Mouse (Mus musculus) G1E-ER4 (cell line): ENCODE data around the gene Parp14. TPM values are rescaled to one million over a fixed set of nuclear protein-coding genes. Genes with fewer than 3 reads are reported as not detected.

Experiments
- GATA1 ChIP-seq: IDR thresholded peaks from one replicate; pipeline ENCODE4 v1.8.0; 2012; ENCODE audit warnings: low read length, inconsistent platforms
- polyA plus RNA-seq: library from polyadenylated mRNA; stranded (reverse); fragments of >175 nt; gene quantifications from 2 replicates; pipeline ENCODE4 v1.2.3, GENCODE M21; 2012

Gene Parp14
- 2.2 and 3.7 TPM in 2 replicates for polyA plus RNA-seq

DNA sequence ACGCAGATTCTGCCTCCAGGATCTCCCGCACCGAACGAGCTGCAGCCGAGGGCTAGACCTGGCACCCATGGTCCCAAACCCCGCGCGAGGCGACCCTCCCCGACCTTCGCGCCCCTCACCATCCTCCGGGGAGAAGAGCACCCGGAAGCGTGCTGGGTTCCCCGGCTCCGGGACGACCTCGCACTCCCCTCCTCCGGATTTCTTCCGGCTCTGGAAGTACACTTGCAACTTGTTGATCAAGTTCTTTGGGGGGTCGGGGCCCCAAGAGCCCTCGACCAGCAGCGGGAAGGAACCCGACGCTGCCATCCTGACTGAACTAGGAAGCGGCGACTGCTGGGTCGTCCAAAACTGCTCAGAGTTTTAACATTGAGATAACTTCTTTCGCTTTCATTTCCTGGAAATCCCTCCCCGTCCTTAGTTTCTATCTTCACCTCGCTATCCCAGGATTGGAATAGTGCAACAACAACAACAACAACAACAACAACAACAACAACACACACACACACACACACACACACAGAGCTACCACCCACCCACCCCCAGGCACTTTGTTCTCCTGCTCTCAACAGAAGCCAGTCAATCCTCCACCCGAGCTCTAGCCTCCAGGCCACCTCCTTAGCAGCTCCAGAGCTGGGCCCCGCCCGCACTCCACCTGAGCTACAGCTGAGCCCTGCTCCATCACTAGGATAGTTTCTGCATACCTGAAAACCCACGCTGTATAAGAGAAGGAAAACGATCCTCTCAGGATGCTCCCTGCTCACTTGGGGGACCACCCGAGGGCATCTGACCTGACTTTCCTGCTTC lies at the start of gene Parp14:
TSS of gene Parp14 (minus strand) at position 497 of the 804 bp plus-strand sequence.
- no peak for TF ChIP-seq GATA1

DNA sequence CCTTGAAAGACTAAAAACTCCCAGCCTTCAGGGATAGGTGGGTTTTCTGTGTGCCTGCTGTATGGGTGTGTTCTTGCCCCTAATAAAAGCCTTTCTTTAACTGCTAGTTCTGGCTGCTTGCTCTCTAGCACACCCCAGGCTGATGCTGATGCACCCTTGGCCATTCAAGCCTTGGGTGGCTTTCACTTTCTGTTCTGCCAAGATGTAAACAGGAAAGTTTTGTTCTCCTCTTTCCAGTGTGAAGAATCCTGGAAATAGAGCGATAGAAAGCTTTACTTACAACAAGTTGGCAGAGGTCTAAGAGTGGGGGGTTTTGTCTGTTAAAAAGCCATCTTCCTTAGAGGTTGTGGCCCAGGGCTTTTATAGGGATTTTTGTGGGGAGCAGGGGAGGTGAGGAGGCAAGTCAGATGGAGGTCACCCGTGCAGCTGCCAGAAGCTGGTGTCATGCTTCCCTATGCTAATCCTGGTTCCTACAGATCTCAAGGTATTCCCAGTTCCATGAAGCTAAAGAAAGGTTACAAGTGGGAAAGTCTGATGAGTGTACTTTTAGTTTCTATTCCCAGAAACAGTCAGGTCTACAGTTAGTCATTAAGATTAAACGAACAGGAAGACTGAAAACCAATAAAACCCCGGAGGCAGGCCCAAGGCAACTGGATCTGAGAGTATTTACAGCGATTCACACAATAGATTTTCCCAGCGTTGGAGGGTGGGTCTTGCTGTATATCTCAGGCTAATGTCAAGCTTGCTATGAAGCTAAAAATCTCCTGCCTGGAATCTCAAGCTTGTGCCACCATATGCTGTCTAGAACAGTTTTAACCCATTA lies 47.6 kb upstream of the Parp14 start:
- no peak for TF ChIP-seq GATA1

DNA sequence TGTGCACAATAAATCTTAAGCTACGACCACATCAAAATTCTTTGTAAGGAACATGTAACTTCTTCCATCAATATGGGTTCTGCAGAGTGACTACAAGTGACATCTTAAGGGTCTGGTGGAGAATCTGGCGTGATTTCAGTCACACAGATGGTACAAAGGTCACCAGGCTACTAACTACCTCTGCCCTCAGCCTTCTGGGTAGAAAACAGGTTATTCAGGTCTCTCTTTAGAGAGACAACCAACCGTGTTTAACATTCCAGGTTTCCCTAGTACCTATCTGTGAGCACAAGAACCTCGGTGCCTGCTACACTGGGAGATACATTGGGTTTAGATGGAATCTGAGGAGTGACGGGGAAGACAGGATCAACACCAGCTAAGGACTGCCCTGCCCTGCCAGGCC lies 43.0 kb upstream of the Parp14 start:
- TF ChIP-seq GATA1 = no peak

GRCm38 (mm10) chr16:35913526-35913925 lies 42.2 kb upstream of the Parp14 start:
- TF ChIP-seq GATA1 = no peak

DNA sequence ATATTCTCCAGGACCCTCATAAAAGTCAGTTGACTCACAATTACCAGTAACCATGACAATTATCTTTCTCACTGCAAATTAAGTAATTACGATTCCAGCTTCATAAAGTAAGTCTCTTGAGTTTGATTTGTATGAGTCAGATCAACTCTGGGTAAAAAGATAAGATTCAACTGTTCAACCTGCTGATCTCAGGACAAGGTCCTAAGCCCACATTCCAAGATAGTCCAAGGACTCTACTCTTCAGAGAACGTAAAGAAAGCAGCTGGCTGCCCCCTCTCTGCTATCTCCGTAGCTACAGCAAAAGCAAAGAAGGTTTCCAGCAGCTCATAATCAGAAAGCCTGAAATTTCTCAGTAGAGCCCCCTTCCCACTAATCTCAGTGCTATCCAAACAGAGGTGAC lies 40.1 kb upstream of the Parp14 start:
- TF ChIP-seq GATA1 = no peak

DNA sequence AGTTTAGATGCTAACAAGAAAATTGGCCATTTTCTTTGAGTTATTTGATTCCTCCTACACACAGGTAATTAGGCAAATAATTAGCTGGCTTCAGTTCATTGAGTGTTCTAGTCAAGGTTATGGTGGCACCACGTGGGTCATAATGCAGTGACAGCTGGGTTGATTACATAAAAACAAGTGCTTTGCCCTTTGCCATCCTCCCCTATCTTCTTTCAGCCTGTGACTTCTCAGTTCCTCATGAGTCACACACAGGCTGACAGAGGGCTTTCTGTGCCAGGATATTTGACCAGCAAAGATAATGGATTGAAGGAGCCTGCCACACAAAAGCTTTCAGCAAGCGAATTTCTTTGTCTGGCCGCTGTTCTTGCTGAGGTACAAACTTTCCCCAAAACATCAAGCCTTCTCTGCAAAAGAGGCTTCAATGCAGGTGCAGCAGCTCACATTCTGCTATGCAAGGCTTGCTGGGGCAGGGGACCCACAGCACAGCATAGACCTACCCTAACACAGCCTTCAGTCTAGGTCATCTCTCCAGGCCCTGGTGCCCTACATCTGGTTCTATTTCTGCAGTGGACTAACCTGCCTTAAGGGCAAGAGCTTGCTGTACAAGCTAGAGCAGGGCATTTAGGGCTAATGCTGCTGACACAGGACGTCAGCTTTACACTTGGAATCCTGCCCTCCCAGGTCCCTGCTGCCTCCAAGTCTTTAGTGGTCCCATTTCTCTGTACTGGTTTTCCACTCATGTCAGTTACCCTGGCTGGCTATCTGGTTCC lies 36.3 kb upstream of the Parp14 start:
- TF ChIP-seq GATA1 = no peak

GRCm38 (mm10) chr16:35906887-35907286 lies 35.5 kb upstream of the Parp14 start:
- no peak for TF ChIP-seq GATA1

DNA sequence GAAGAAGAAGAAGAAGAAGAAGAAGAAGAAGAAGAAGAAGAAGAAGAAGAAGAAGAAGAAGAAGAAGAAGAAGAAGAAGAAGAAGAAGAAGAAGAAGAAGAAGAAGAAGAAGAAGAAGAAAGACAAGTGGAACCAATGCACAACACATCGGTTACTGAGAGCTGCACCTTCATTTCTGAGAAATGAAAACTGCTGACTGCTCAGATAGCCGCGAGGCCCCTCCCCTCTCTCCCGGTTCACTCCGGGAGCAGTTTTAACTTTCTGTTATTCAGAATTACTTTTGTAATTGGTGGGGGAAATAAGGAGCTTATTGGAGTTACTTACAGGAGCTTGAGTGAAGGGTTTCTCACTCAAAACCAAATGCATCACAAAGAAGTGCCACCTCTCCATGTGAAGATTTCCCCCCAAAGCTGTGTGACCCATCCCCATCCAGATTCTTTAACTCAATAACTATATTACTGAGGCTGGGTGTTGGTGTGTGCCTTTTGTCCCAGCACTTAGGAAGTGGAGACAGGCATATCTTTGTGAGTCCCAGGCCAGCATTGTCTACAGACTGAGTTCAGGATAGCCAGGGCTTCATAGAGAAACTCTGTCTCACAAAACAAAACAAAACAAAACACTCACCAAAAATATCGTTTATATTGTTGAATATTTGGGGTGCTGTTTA lies 34.6 kb upstream of the Parp14 start:
- TF ChIP-seq GATA1 = no peak

- no peak for TF ChIP-seq GATA1
These were observed 34.0 kb upstream of the Parp14 start for GRCm38 (mm10) chr16:35905355-35905754.

- TF ChIP-seq GATA1 = peak; percentile 23
These were observed 32.9 kb upstream of the Parp14 start for GRCm38 (mm10) chr16:35904121-35904736.

DNA sequence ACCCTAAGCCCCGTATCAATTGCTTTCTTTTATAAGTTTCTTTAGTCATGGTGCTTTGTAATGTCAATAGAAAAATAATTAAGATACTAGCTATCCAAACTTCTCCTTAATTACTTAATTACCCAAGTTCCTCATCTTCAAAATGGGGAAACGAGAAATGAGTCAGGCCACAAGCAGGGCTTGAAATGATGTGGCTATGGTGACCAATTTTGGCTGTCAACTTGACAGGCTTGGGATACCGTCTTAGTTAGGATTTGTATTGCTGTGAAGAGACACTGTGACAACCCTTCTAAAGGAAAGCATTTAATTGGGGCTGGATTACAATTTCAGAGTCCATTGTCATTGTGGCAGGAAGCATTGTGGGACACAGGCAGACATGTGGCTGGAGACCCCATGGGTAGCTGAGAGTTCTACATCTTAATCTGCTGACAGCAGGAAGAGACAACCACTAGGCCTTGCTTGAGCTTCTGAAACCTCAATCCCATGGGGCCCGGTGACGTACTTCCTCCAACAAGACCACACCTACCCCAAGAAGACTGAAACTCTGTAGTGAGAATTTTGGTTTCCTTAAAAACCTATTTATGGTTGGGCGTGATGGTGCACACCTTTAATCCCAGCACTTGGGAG lies 31.8 kb upstream of the Parp14 start:
- TF ChIP-seq GATA1 = no peak

DNA sequence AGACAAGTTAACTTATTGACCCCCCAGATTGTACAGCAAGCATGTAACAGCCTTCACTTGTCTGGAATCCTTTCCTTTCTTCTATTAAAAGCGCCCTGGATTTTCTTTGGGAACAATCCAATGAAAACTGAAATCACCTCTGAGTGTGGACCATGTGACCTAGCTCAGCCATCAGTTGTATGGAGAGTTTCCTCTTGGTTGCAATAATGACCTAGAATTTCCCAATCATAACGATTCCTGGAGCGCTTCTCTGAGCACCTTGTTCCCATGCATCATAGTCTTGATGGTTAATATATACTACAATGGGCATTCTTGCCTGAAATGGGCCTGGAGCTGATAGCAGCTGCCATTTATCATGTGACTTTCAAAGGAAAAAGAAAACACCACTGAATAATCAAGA lies 29.2 kb upstream of the Parp14 start:
- no peak for TF ChIP-seq GATA1

DNA sequence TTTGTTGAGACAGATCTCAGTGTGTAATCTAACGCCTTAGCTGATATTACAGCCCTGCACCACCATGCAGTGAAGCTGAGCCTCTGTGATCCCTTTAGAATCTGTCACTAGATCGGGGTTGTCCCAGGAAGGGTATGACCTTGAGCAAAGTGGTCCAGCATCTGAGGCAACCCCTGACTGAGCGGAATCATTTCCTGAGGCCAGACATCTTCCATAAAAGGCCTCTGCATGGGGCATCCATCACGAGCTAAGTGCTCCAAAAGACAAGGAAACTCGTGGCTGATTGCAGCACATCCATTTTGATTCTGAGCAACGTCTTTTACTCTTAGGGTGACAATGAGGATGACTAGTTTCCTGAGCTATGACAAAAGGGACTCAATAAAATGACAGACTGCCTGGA lies 23.7 kb upstream of the Parp14 start:
- TF ChIP-seq GATA1 = no peak

GRCm38 (mm10) chr16:35890645-35891044 lies 19.3 kb upstream of the Parp14 start:
- TF ChIP-seq GATA1 = no peak
